Mouse (Mus musculus): ENCODE measurements at regions not wholly inside any gene's neighbourhood (a gene's known extent, or its start where the extent isn't known, plus 50 kb on each side); places are given as distances from the start of the nearest gene placed in this dataset.

- no peak overlapping the region for H3K27ac ChIP-seq (replicated peaks; ENCODE audit: low read depth, low read length)
- 79% methylated on average over 2 of the region's 2 CpGs for WGBS
- peaks cover 3% of the 10 kb centered on the region; the same call in 1 of the 2 replicates for H3K27me3 ChIP-seq (replicated peaks; ENCODE audit: control insufficient read depth, insufficient read depth, low read length)
- H3K4me1 ChIP-seq (ENCODE audit: control insufficient read depth, insufficient read depth, low read length), result no peaks in the 10 kb centered on the region
- no peaks in the 10 kb centered on the region for H3K36me3 ChIP-seq (ENCODE audit: control insufficient read depth, insufficient read depth, low read length)
- no peak for ATAC-seq (ENCODE audit: low read depth)
- H3K4me2 ChIP-seq (ENCODE audit: low read depth, low read length), result no peak overlapping the region
- no peak overlapping the region for H3K4me3 ChIP-seq (ENCODE audit: low read depth, low read length)
- no peaks in the 10 kb centered on the region for H3K9me3 ChIP-seq (ENCODE audit: control insufficient read depth, low read length)
- H3K9ac ChIP-seq (ENCODE audit: low read depth, low read length), result no peak overlapping the region
- no peak for DNase-seq (ENCODE audit: low spot score)
Observed at GRCm38 (mm10) chr2:64860113-64860512, 164.7 kb downstream of the Grb14 start.

- peak overlapping the region; percentile 43 for H3K4me2 ChIP-seq (ENCODE audit: low read depth, low read length)
- DNase-seq (ENCODE audit: low spot score) (peak; percentile 88), ATAC-seq (ENCODE audit: low read depth) (no peak)
- no peak overlapping the region for H3K9ac ChIP-seq (ENCODE audit: low read depth, low read length)
- no peaks in the 10 kb centered on the region for H3K4me1 ChIP-seq (ENCODE audit: control insufficient read depth, insufficient read depth, low read length)
- H3K36me3 ChIP-seq (ENCODE audit: control insufficient read depth, insufficient read depth, low read length), result no peaks in the 10 kb centered on the region
- H3K27ac ChIP-seq (replicated peaks; ENCODE audit: low read depth, low read length), result no peak overlapping the region
- H3K27me3 ChIP-seq (replicated peaks; ENCODE audit: control insufficient read depth, insufficient read depth, low read length), result peaks cover 3% of the 10 kb centered on the region; the same call in 1 of the 2 replicates
- H3K4me3 ChIP-seq (ENCODE audit: low read depth, low read length), result no peak overlapping the region
- WGBS, result 9% methylated on average over 7 of the region's 7 CpGs
- H3K9me3 ChIP-seq (ENCODE audit: control insufficient read depth, low read length), result no peaks in the 10 kb centered on the region
Observed at GRCm38 (mm10) chr2:64853918-64854317, 170.9 kb downstream of the Grb14 start.

DNA sequence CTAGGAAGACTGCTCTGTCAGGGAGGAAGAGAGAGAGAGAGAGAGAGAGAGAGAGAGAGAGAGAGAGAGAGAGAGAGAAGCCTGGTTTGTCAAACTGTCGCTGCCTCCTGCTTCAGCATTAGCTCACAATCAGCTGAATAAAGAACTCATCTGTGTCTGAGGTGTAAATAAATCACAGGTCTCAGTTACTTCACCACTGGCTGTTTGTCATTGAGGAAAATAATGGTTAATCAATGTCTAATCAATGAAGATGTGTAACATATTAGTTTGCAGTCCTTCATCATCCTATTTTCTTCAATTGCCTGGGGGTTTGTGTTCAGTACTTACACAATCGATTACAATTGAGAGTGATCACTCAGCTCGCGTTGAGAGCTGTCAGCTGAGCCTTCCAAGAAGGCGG lies 171.9 kb downstream of the Grb14 start:
- Histone ChIP-seq H3K36me3 (ENCODE audit: control insufficient read depth, insufficient read depth, low read length) (no peaks in the 10 kb centered on the region), H3K4me1 (ENCODE audit: control insufficient read depth, insufficient read depth, low read length) (no peaks in the 10 kb centered on the region), H3K9me3 (ENCODE audit: control insufficient read depth, low read length) (no peaks in the 10 kb centered on the region), H3K27ac (replicated peaks; ENCODE audit: low read depth, low read length) (no peak overlapping the region), H3K27me3 (replicated peaks; ENCODE audit: control insufficient read depth, insufficient read depth, low read length) (peaks cover 3% of the 10 kb centered on the region; the same call in 1 of the 2 replicates), H3K9ac (ENCODE audit: low read depth, low read length) (no peak overlapping the region), H3K4me2 (ENCODE audit: low read depth, low read length) (no peak overlapping the region), H3K4me3 (ENCODE audit: low read depth, low read length) (no peak overlapping the region)
- DNase-seq (ENCODE audit: low spot score) (no peak), ATAC-seq (ENCODE audit: low read depth) (no peak)
- 49% methylated on average over 5 of the region's 5 CpGs for WGBS

DNA sequence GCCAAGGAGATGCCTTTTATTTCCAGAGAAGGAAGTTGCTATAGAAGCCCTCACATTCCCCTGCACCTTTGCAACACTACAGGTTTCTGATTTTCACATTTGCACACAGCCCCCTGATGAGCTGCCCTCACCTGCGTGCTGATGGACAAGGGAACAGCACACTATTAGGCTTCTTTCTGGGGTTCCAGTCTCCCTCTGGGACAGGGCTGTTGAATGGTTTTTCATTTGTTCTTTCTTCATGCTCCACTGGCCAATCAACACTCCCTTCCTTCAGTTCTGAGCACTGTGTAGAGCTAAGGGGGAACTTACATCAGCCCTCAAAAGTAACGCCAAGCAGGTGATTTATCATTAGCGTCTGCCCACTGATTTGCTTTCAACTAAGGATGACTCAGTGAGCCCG lies 173.7 kb downstream of the Grb14 start:
- no peak for ATAC-seq (ENCODE audit: low read depth)
- 71% methylated on average over 4 of the region's 4 CpGs for WGBS

DNA sequence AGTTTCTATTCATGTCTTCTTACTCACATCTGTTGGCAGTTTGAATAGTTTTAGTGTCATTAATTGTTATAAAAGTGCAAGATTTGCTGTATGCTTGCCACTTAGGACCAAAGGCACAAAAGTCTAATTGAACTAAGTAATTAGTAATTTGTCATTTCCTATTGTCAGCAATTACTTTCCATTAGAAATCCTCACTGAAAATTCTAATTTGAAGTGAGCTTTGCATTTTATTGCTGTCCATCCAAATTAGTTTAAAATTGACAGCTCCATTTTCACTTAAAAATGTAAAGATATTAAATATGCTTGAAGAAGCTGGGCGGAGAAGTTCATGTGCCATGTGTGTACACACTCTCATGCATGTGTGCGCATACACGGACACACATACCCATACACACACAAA lies 174.1 kb downstream of the Grb14 start:
- DNase-seq (ENCODE audit: low spot score) (no peak), ATAC-seq (ENCODE audit: low read depth) (no peak)
- Histone ChIP-seq H3K36me3 (ENCODE audit: control insufficient read depth, insufficient read depth, low read length) (no peaks in the 10 kb centered on the region), H3K4me2 (ENCODE audit: low read depth, low read length) (no peak overlapping the region), H3K27me3 (replicated peaks; ENCODE audit: control insufficient read depth, insufficient read depth, low read length) (peaks cover 3% of the 10 kb centered on the region; the same call in 1 of the 2 replicates), H3K9ac (ENCODE audit: low read depth, low read length) (no peak overlapping the region), H3K9me3 (ENCODE audit: control insufficient read depth, low read length) (no peaks in the 10 kb centered on the region), H3K4me3 (ENCODE audit: low read depth, low read length) (no peak overlapping the region), H3K4me1 (ENCODE audit: control insufficient read depth, insufficient read depth, low read length) (no peaks in the 10 kb centered on the region), H3K27ac (replicated peaks; ENCODE audit: low read depth, low read length) (no peak overlapping the region)
- 92% methylated on average over 3 of the region's 3 CpGs for WGBS

More for the DNA sequence above, 173.7 kb downstream of the Grb14 start:
- Histone ChIP-seq H3K27me3 (replicated peaks; ENCODE audit: control insufficient read depth, insufficient read depth, low read length) (peaks cover 3% of the 10 kb centered on the region; the same call in 1 of the 2 replicates), H3K4me2 (ENCODE audit: low read depth, low read length) (no peak overlapping the region), H3K4me3 (ENCODE audit: low read depth, low read length) (no peak overlapping the region), H3K9ac (ENCODE audit: low read depth, low read length) (no peak overlapping the region), H3K27ac (replicated peaks; ENCODE audit: low read depth, low read length) (no peak overlapping the region), H3K36me3 (ENCODE audit: control insufficient read depth, insufficient read depth, low read length) (no peaks in the 10 kb centered on the region), H3K4me1 (ENCODE audit: control insufficient read depth, insufficient read depth, low read length) (no peaks in the 10 kb centered on the region), H3K9me3 (ENCODE audit: control insufficient read depth, low read length) (no peaks in the 10 kb centered on the region)
- DNase-seq (ENCODE audit: low spot score), result no peak

GRCm38 (mm10) chr2:64824494-64824893 lies 200.3 kb downstream of the Grb14 start:
- no peak overlapping the region for H3K4me2 ChIP-seq (ENCODE audit: low read depth, low read length)
- H3K27ac ChIP-seq (replicated peaks; ENCODE audit: low read depth, low read length), result no peak overlapping the region
- DNase-seq (ENCODE audit: low spot score) (no peak), ATAC-seq (ENCODE audit: low read depth) (no peak)
- 88% methylated on average over 9 of the region's 9 CpGs for WGBS
- no peaks in the 10 kb centered on the region for H3K27me3 ChIP-seq (replicated peaks; ENCODE audit: control insufficient read depth, insufficient read depth, low read length)
- no peaks in the 10 kb centered on the region for H3K9me3 ChIP-seq (ENCODE audit: control insufficient read depth, low read length)
- H3K4me3 ChIP-seq (ENCODE audit: low read depth, low read length), result no peak overlapping the region
- H3K36me3 ChIP-seq (ENCODE audit: control insufficient read depth, insufficient read depth, low read length), result no peaks in the 10 kb centered on the region
- no peaks in the 10 kb centered on the region for H3K4me1 ChIP-seq (ENCODE audit: control insufficient read depth, insufficient read depth, low read length)
- no peak overlapping the region for H3K9ac ChIP-seq (ENCODE audit: low read depth, low read length)

GRCm38 (mm10) chr2:64823905-64824304 lies 200.9 kb downstream of the Grb14 start:
- H3K9ac ChIP-seq (ENCODE audit: low read depth, low read length), result no peak overlapping the region
- WGBS, result 57% methylated on average over 7 of the region's 7 CpGs

GRCm38 (mm10) chr2:64823074-64823473 lies 201.7 kb downstream of the Grb14 start:
- ATAC-seq (ENCODE audit: low read depth) (peak; percentile 61; the same call in 1 of the 2 replicates), DNase-seq (ENCODE audit: low spot score) (no peak)
- H3K4me1 ChIP-seq (ENCODE audit: control insufficient read depth, insufficient read depth, low read length), result no peaks in the 10 kb centered on the region

More at GRCm38 (mm10) chr2:64823905-64824304, 200.9 kb downstream of the Grb14 start:
- no peak for ATAC-seq (ENCODE audit: low read depth)
- H3K36me3 ChIP-seq (ENCODE audit: control insufficient read depth, insufficient read depth, low read length), result no peaks in the 10 kb centered on the region
- H3K27ac ChIP-seq (replicated peaks; ENCODE audit: low read depth, low read length), result no peak overlapping the region
- DNase-seq (ENCODE audit: low spot score), result no peak
- H3K4me3 ChIP-seq (ENCODE audit: low read depth, low read length), result no peak overlapping the region
- H3K4me2 ChIP-seq (ENCODE audit: low read depth, low read length), result no peak overlapping the region
- H3K27me3 ChIP-seq (replicated peaks; ENCODE audit: control insufficient read depth, insufficient read depth, low read length), result no peaks in the 10 kb centered on the region
- H3K4me1 ChIP-seq (ENCODE audit: control insufficient read depth, insufficient read depth, low read length), result no peaks in the 10 kb centered on the region
- H3K9me3 ChIP-seq (ENCODE audit: control insufficient read depth, low read length), result no peaks in the 10 kb centered on the region

DNA sequence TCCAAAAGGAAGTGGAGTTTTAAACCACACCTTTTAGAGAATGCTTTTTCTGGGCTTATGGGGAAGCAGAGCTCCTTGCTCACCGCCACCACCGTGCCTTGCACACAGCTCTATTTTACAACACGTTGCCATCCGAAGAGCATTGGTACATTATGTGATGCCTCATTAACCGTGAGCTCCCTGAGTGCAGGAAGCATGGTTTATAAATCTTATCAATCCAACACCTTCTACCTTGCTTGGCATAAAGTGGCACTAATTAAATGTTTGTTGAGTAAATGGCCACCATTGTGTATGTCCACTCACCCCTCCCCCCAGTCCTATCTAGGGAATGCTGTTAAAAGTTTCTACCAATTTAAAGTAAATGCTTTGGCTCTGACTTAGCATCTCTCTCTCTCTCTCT lies 206.6 kb downstream of the Grb14 start:
- Histone ChIP-seq H3K4me3 (ENCODE audit: low read depth, low read length) (no peak overlapping the region), H3K4me2 (ENCODE audit: low read depth, low read length) (no peak overlapping the region), H3K4me1 (ENCODE audit: control insufficient read depth, insufficient read depth, low read length) (peaks cover 3% of the 10 kb centered on the region; the same call in 1 of the 2 replicates), H3K9me3 (ENCODE audit: control insufficient read depth, low read length) (no peaks in the 10 kb centered on the region), H3K9ac (ENCODE audit: low read depth, low read length) (no peak overlapping the region), H3K36me3 (ENCODE audit: control insufficient read depth, insufficient read depth, low read length) (no peaks in the 10 kb centered on the region), H3K27ac (replicated peaks; ENCODE audit: low read depth, low read length) (no peak overlapping the region), H3K27me3 (replicated peaks; ENCODE audit: control insufficient read depth, insufficient read depth, low read length) (no peaks in the 10 kb centered on the region)
- 79% methylated on average over 5 of the region's 5 CpGs for WGBS
- DNase-seq (ENCODE audit: low spot score) (no peak), ATAC-seq (ENCODE audit: low read depth) (no peak)

More at GRCm38 (mm10) chr2:64823074-64823473, 201.7 kb downstream of the Grb14 start:
- Histone ChIP-seq H3K9ac (ENCODE audit: low read depth, low read length) (no peak overlapping the region), H3K27me3 (replicated peaks; ENCODE audit: control insufficient read depth, insufficient read depth, low read length) (no peaks in the 10 kb centered on the region), H3K27ac (replicated peaks; ENCODE audit: low read depth, low read length) (no peak overlapping the region; the same call in 1 of the 2 replicates), H3K9me3 (ENCODE audit: control insufficient read depth, low read length) (no peaks in the 10 kb centered on the region), H3K4me2 (ENCODE audit: low read depth, low read length) (no peak overlapping the region), H3K36me3 (ENCODE audit: control insufficient read depth, insufficient read depth, low read length) (no peaks in the 10 kb centered on the region), H3K4me3 (ENCODE audit: low read depth, low read length) (no peak overlapping the region)
- 41% methylated on average over 6 of the region's 6 CpGs for WGBS
